Mouse (Mus musculus) heart, embryonic 13.5 days (tissue): ENCODE measurements around the gene Gm17657. TPM values are rescaled to one million over a fixed set of nuclear protein-coding genes. Genes with fewer than 3 reads are reported as not detected.
"Not testable (repeated sequence)": the region's sequence is repeated elsewhere in the genome, so short reads cannot be mapped to it uniquely, and the experiment has no call there.

Experiments
- ATAC-seq: fragments of 200-750 bp; cut with Nextera tagmentation; 2 replicates; pipeline ENCODE4 v1.8.0; 2017; ENCODE audit warnings: moderate TSS enrichment; ENCODE audit not compliant: insufficient number of reproducible peaks, low FRiP score, low TSS enrichment; ENCODE audit errors: extremely low read depth
- H3K27ac ChIP-seq: fragments of 300-500 bp; sonication (generic); replicated peaks from 2 replicates; pipeline ENCODE4 v1.5.1; 2015; ENCODE audit warnings: moderate library complexity, mild to moderate bottlenecking, inconsistent platforms
- H3K27me3 ChIP-seq: fragments of 300-500 bp; sonication (generic); replicated peaks from 2 replicates; pipeline ENCODE4 v1.6.1; 2015; ENCODE audit warnings: mild to moderate bottlenecking, inconsistent platforms
- H3K36me3 ChIP-seq: fragments of 300-500 bp; sonication (generic); 2 replicates; pipeline ENCODE4 v1.6.1; 2015; ENCODE audit warnings: mild to moderate bottlenecking, inconsistent platforms
- H3K4me1 ChIP-seq: fragments of 300-500 bp; sonication (generic); 2 replicates; pipeline ENCODE4 v1.6.1; 2015; ENCODE audit warnings: inconsistent platforms
- H3K4me2 ChIP-seq: fragments of 300-500 bp; sonication (generic); 2 replicates; pipeline ENCODE4 v1.6.1; 2015; ENCODE audit warnings: inconsistent platforms, mild to moderate bottlenecking, moderate library complexity
- H3K4me3 ChIP-seq: fragments of 300-500 bp; sonication (generic); 2 replicates; pipeline ENCODE4 v1.5.1; 2015; ENCODE audit warnings: moderate library complexity, mild to moderate bottlenecking, inconsistent platforms
- H3K9ac ChIP-seq: fragments of 300-500 bp; sonication (generic); 2 replicates; pipeline ENCODE4 v1.6.1; 2015; ENCODE audit warnings: inconsistent platforms, mild to moderate bottlenecking, moderate library complexity
- H3K9me3 ChIP-seq: fragments of 300-500 bp; sonication (generic); 2 replicates; pipeline ENCODE4 v1.6.1; 2016; ENCODE audit warnings: inconsistent platforms
- WGBS: fragments of 180-500 bp; shearing (Covaris S2); methylation state at CpG from one replicate; pipeline ENCODE4 v1.1.7; 2015; ENCODE audit warnings: mixed read lengths; 5-methylcytosine and 5-hydroxymethylcytosine counted together
- polyA plus RNA-seq: library from polyadenylated mRNA; unstranded; fragments of >200 nt; fragmentation: Nextera tagmentation; extraction: Ambion mirVana; gene quantifications from 2 replicates; pipeline ENCODE4 v1.2.1, GENCODE M21; 2015

The Gm17657 gene
- polyA plus RNA-seq, 1 experiment from 2014 or later, result not detected

DNA sequence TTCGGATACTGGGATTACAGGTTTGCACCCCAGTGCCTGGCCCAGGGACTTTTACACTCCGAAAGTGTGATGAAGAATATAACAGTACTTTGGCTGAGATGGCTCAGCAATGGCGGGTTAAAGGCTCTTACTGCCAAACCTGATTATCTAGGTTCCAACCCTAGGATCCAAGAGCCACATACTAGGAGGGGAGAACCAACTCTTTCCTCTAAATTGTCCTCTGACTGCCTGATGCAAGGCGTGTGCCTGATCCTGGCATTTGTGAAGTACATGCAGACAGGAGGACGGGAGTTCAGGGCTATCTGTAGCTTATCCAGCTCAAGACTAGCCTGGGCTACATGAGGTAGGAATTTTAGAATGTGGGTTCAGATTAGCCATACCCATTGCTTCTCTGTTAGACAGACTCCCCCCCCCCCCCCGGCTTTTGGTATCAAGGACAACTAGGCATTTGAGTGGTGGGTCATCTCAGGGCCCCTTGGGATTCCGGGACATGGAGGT, 49.1 kb downstream of the Gm17657 start:
- WGBS, result 60% methylated on average over 7 of the region's 7 CpGs
- Histone ChIP-seq H3K36me3 (no peaks in the 10 kb centered on the region; the same call in none of the 2 replicates), H3K27me3 (no peaks in the 10 kb centered on the region), H3K4me1 (peaks cover 22% of the 10 kb centered on the region), H3K9ac (no peak overlapping the region), H3K27ac (no peak overlapping the region; the same call in 1 of the 2 replicates), H3K4me3 (peak overlapping the region; percentile 4; the same call in 1 of the 2 replicates), H3K4me2 (peak overlapping the region; percentile 24), H3K9me3 (peaks cover 5% of the 10 kb centered on the region)
- no peak for ATAC-seq

DNA sequence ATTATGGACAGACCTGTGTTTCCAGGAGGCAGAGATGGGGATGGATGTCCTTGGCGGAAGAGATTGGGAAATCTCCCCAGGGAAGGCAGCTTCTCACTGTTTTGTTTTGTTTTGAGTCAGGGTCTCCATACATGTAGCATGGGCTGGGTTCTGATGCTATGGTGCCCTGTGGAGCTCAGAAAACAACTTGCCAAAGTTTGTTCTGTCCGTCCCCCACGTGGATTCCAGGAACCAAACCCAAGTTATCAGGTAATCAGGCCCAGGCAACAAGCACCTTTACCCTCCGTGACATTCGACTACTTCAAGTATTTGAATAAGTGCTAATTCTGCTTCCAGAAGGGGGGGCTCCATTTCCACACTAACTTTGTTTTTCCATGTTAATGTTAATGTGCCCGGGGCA, 49.9 kb downstream of the Gm17657 start:
- H3K9me3 ChIP-seq, result peaks cover 5% of the 10 kb centered on the region
- H3K4me2 ChIP-seq, result peak overlapping the region; percentile 24
- H3K27me3 ChIP-seq, result no peaks in the 10 kb centered on the region
- no peak overlapping the region for H3K4me3 ChIP-seq
- H3K4me1 ChIP-seq, result peaks cover 23% of the 10 kb centered on the region
- no peak overlapping the region for H3K27ac ChIP-seq
- peaks cover 7% of the 10 kb centered on the region for H3K36me3 ChIP-seq
- no peak for ATAC-seq
- H3K9ac ChIP-seq, result no peak overlapping the region
- 68% methylated on average over 6 of the region's 6 CpGs for WGBS

GRCm38 (mm10) chr17:29498952-29499351, 50.5 kb downstream of the Gm17657 start:
- ATAC-seq, H3K4me2 ChIP-seq, H3K27ac ChIP-seq, H3K27me3 ChIP-seq, H3K9ac ChIP-seq, H3K9me3 ChIP-seq, H3K4me3 ChIP-seq: not testable (repeated sequence)
- Histone ChIP-seq H3K36me3 (peaks cover 12% of the 10 kb centered on the region), H3K4me1 (peaks cover 25% of the 10 kb centered on the region)
- 79% methylated on average over 2 of the region's 2 CpGs for WGBS

GRCm38 (mm10) chr17:29498028-29498427, 51.4 kb downstream of the Gm17657 start:
- no peak overlapping the region for H3K4me3 ChIP-seq
- H3K9ac ChIP-seq, result peak overlapping the region; percentile 47
- H3K36me3 ChIP-seq, result peaks cover 22% of the 10 kb centered on the region
- 43% methylated on average over 4 of the region's 4 CpGs for WGBS
- peak overlapping the region; percentile 24 for H3K4me2 ChIP-seq
- peak overlapping the region; percentile 54 for H3K27ac ChIP-seq
- ATAC-seq, result no peak
- H3K9me3 ChIP-seq, result no peaks in the 10 kb centered on the region
- no peaks in the 10 kb centered on the region for H3K27me3 ChIP-seq
- peaks cover 29% of the 10 kb centered on the region for H3K4me1 ChIP-seq

GRCm38 (mm10) chr17:29497481-29497880, 52.0 kb downstream of the Gm17657 start:
- H3K4me1 ChIP-seq, result peaks cover 26% of the 10 kb centered on the region
- not testable (repeated sequence) for H3K27me3 ChIP-seq, H3K27ac ChIP-seq, ATAC-seq, H3K9ac ChIP-seq, H3K9me3 ChIP-seq, H3K4me3 ChIP-seq
- WGBS, result 61% methylated on average over 1 of the region's 1 CpGs
- 0 out of 2 replicates have a peak overlapping the region, but pooled peaks have one; percentile 14 for H3K4me2 ChIP-seq
- H3K36me3 ChIP-seq, result peaks cover 22% of the 10 kb centered on the region

DNA sequence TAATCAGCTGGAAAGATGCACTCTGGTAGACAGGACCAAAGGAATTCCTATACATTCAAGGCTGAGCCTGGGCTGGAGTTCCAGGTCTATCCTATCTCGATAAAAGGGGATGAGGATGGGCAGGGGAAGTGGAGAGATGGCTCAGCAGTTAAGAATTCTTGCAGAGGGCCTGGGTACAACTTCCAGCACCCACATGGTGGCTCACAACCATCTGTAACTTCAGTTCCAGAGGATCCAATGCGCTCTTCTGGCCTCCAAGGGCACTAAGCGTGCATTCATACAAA, 52.4 kb downstream of the Gm17657 start:
- no peak overlapping the region for H3K9ac ChIP-seq
- ATAC-seq, result no peak
- H3K4me2 ChIP-seq, result peak overlapping the region; percentile 14; the same call in 1 of the 2 replicates
- H3K9me3 ChIP-seq, result no peaks in the 10 kb centered on the region
- WGBS, result 93% methylated on average over 3 of the region's 3 CpGs
- no peak overlapping the region; the same call in 1 of the 2 replicates for H3K4me3 ChIP-seq
- peaks cover 22% of the 10 kb centered on the region for H3K36me3 ChIP-seq
- no peak overlapping the region for H3K27ac ChIP-seq
- no peaks in the 10 kb centered on the region for H3K27me3 ChIP-seq
- H3K4me1 ChIP-seq, result peaks cover 21% of the 10 kb centered on the region

DNA sequence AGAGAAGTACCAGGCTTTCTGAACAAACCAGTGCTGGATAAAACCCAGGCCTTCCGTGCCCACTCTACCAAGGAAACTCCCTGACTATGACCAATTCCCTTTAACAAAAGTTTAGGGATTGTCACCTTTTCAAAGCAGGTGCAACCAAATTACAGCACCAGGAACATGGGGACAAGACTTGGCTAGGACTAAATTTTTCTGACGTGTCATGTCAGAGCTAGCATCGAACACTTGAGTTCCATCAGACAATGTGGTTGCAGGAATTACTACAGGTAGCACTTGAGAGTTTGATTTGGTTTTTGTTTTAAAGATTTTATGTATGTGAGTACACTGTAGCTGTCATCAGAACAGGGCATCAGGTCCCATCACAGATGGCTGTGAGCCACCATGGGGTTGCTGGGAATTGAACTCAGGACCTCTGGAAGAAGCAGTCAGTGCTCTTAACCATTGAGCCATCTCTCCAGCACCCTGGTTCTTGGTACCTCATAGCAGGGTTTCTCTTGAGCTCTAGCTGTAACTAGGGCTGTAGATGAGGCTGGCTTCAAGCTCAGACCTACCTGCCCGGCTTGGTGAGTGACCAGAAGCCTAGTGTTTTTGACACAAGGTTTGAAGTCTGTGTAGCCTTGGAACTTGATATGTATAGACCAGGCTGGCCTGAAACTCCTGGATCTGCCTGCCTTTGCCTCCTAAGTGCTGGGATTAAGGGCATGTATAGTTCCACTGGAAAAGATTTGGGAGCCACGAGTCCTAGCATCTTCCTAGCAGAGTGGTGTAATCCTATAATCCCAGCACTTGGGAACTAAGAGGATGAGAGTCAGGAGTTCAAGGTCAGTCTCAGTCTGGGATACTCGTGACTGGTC, 53.0 kb downstream of the Gm17657 start:
- WGBS, result 69% methylated on average over 6 of the region's 6 CpGs
- Histone ChIP-seq H3K4me2 (peak overlapping the region; percentile 14; the same call in 1 of the 2 replicates), H3K27ac (no peak overlapping the region; the same call in 1 of the 2 replicates), H3K4me1 (peaks cover 21% of the 10 kb centered on the region), H3K4me3 (peak overlapping the region; percentile 16; the same call in 1 of the 2 replicates), H3K9ac (no peak overlapping the region), H3K27me3 (no peaks in the 10 kb centered on the region), H3K9me3 (no peaks in the 10 kb centered on the region), H3K36me3 (peaks cover 22% of the 10 kb centered on the region)
- ATAC-seq, result no peak

- peak overlapping the region; percentile 97; the same call in 1 of the 2 replicates for H3K27ac ChIP-seq
- no peak for ATAC-seq
- H3K36me3 ChIP-seq, result peaks cover 22% of the 10 kb centered on the region
- 59% methylated on average over 7 of the region's 8 CpGs for WGBS
- H3K9ac ChIP-seq, result peak overlapping the region; percentile 56
- H3K4me1 ChIP-seq, result peaks cover 21% of the 10 kb centered on the region
- no peaks in the 10 kb centered on the region for H3K27me3 ChIP-seq
- peak overlapping the region; percentile 87 for H3K4me3 ChIP-seq
- peak overlapping the region; percentile 87 for H3K4me2 ChIP-seq
- H3K9me3 ChIP-seq, result no peaks in the 10 kb centered on the region
These were observed 54.7 kb downstream of the Gm17657 start for GRCm38 (mm10) chr17:29494732-29495076.

DNA sequence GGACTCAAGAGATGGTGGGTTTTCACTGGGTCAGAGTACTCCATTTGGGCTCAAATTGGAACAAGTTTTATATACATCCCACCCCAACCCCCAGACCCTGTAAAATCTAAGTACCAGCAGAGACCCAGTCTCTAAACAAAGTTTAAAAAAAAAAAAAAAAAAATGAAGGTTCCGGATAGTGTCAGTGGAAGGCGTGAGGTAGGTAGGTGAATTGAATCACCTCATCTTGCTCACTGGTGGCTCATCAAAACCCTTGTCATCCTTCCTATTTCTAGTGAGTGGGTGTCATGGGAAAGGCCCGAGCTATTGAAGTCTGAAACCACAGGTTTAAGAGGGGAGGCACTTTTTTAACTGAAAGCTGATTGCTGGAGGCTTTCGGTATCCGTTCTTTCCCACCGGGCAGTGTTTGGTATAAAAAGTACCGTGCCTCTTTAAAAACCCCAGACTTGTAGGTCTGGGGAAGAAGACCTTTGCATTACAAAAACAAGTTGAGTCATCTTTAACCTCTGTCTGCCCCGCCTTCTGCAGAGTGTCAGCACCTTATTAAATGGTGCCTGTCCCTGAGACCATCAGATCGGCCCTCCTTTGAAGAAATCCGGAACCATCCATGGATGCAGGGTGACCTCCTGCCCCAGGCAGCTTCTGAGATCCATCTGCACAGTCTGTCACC, 55.2 kb downstream of the Gm17657 start:
- peak overlapping the region; percentile 97; the same call in 1 of the 2 replicates for H3K27ac ChIP-seq
- no peaks in the 10 kb centered on the region for H3K9me3 ChIP-seq
- ATAC-seq, result no peak
- H3K27me3 ChIP-seq, result no peaks in the 10 kb centered on the region
- peak overlapping the region; percentile 87 for H3K4me2 ChIP-seq
- WGBS, result 70% methylated on average over 10 of the region's 10 CpGs
- peaks cover 24% of the 10 kb centered on the region for H3K4me1 ChIP-seq
- H3K9ac ChIP-seq, result peak overlapping the region; percentile 98
- peaks cover 22% of the 10 kb centered on the region for H3K36me3 ChIP-seq
- H3K4me3 ChIP-seq, result peak overlapping the region; percentile 87

- ATAC-seq, result no peak
- H3K27ac ChIP-seq, result peak overlapping the region; percentile 97
- peak overlapping the region; percentile 98 for H3K9ac ChIP-seq
These were observed 55.9 kb downstream of the Gm17657 start for GRCm38 (mm10) chr17:29493461-29493980.

More at GRCm38 (mm10) chr17:29493461-29493980, 55.9 kb downstream of the Gm17657 start:
- Histone ChIP-seq H3K4me1 (peaks cover 31% of the 10 kb centered on the region), H3K9me3 (no peaks in the 10 kb centered on the region), H3K36me3 (peaks cover 22% of the 10 kb centered on the region), H3K27me3 (no peaks in the 10 kb centered on the region), H3K4me2 (peak overlapping the region; percentile 87), H3K4me3 (peak overlapping the region; percentile 87)
- 70% methylated on average over 11 of the region's 11 CpGs for WGBS
